Mouse (Mus musculus): ENCODE measurements around the gene Aadacl4.
"Not testable (repeated sequence)": the region's sequence is repeated elsewhere in the genome, so short reads cannot be mapped to it uniquely, and the experiment has no call there.

The Aadacl4 gene

GRCm38 (mm10) chr4:144613407-144613806 lies at the start of gene Aadacl4:
Gene Aadacl4, plus strand, starts transcription at chr4:144613707.
- no peak for DNase-seq (ENCODE audit: low spot score)

GRCm38 (mm10) chr4:144565034-144565433 lies 48.5 kb upstream of the Aadacl4 start, which contains the start of gene Gm13124:
Gene Gm13124, minus strand, starts transcription at chr4:144565134.
- DNase-seq (ENCODE audit: low spot score): no peak

DNA sequence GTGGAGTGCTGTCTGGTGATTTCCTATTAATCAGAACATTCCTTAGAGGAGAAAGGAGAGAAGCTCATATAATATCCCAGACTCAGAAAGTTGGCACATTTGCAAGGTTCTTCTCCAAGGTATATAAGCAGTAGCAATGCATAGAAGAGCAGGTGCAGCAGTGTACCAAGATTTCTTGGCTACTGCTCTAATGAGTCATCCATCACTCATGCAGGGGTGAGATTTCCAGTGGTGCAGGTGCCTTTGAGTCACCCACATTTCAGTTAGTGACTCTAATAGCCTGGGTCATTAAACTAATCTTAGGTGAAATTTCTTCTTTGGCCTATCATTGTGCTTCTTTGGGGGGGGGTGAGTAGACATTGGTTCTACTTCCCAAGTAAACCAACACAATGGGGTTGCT lies 45.8 kb upstream of the Aadacl4 start:
- no peak for DNase-seq (ENCODE audit: low spot score)

DNA sequence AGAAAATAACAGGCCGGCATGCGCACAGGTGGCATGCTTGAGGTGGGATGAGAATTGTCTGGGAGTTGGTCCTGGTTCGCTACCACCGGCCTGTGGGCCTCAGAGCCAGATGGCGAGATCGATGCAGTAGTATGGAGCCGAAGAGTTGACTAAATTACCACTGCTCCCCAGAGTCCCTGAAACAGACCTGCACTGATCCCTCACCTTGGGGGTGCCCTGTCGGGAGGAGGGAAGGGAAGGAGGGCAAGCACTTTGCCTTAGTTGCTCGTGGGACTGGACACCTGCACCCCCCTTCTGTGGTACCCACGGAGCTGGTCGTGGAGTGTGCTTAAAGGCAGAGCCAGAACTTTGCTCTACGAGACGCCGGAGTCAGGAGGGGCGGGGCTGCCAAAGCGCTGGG lies 27.3 kb upstream of the Aadacl4 start:
- not testable (repeated sequence) for DNase-seq (ENCODE audit: low spot score)

DNA sequence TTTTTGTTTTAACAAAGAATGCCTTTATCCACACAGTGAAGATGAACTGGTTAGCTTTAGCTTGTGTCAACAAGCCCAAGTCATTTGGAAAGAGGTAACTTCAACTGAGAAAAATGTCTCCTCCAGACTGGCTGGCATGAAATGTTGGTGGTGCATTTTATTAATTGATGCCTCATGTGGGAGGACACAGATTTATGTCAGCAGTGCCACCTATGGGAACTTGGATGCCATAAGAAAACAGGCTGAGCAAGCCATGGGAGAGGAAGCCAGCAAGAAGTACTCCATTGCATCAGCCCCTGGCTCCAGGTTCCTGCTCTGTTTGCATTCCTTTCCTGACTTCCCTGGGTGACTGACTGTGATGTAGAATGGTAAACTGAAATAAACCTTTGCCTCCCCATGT lies 20.7 kb upstream of the Aadacl4 start:
- no peak for DNase-seq (ENCODE audit: low spot score)

DNA sequence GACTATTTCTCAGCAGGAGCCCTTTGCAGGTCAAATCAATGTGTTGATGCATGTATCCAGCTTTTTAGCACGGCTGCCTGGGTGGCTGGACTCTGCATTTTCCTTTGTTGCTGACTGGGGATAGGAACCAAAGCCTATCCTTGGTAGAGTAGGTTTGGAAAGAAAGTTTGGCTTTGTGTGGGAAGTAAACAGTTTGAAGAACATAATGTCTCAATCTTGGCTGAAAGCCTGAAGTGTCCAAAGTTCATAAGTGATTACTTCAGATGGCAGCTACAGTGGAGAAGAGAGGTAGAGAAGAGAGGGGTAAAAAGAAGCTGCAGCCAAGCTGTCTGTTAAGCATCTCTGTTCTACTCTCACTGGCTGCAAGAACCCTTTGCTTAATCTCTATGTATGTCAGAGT lies 1.1 kb downstream of the Aadacl4 start:
- DNase-seq (ENCODE audit: low spot score): no peak

DNA sequence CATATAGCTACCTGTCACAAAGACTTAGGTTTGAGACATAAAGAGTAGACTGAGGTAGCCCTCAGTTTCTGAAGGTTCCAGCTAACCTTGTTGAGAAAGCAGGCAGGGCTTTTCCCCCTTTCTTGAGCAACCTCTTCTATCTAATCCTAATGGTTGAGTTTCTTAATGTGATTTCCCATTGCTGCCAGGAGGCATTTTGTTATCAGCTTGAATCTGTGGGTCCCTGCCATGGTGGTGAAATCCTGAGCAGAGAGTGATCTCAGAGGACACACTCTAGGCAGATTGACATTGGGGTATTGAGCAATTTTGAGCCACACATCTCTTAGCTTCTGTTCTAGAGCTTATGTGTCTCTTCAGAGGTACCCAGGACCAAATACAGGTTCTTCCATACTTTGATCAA lies 24.8 kb downstream of the Aadacl4 start:
- DNase-seq (ENCODE audit: low spot score): no peak
